Comparison of ENCODE assay signal across 9 mouse cellular contexts in genomic region chr2:30653046-30653445, GRCm38 (mm10). TPM values are rescaled to one million over a fixed set of nuclear protein-coding genes. Genes with fewer than 3 reads are reported as not detected.
DNase-seq lines count a peak whose midpoint lies in the region; ATAC-seq lines count a peak whose summit lies in the region.
"Had no signal": no experiment of that assay in that cellular context is flagged by ENCODE, and none has a peak within 500 bp of the region (broad histone marks: within the 10 kb centered on the region; RNA-seq: fewer than 3 reads in every experiment).

No protein-coding gene starts in this region.

- H3K9me3 ChIP-seq in neural tube, embryonic 11.5 days (ENCODE audit: control insufficient read depth, low read length) = no peaks in the 10 kb centered on the region
- no peaks in the 10 kb centered on the region for H3K9me3 ChIP-seq in limb, embryonic 15.5 days

- no peak for ATAC-seq in neural tube, embryonic 11.5 days (ENCODE audit: insufficient read depth, low FRiP score, low TSS enrichment)
- no peak for ATAC-seq in limb, embryonic 15.5 days (ENCODE audit: insufficient number of reproducible peaks, low FRiP score, low TSS enrichment, low read depth)
- no peak for ATAC-seq in erythroblast, adult 5-6 weeks (replicated peaks; ENCODE audit: low FRiP score, poor library complexity, severe bottlenecking)

- no peak overlapping the region for H3K4me2 ChIP-seq in neural tube, embryonic 11.5 days (ENCODE audit: low read depth)
- peak overlapping the region; percentile 26; the same call in 1 of the 2 replicates for H3K4me2 ChIP-seq in limb, embryonic 15.5 days

- peak overlapping the region; percentile 49 for H3K9ac ChIP-seq in neural tube, embryonic 11.5 days (ENCODE audit: low read length)
- no peak overlapping the region for H3K9ac ChIP-seq in limb, embryonic 15.5 days

- H3K27ac ChIP-seq in neural tube, embryonic 11.5 days (ENCODE audit: low read depth, low read length) = peak overlapping the region; percentile 98
- H3K27ac ChIP-seq in limb, embryonic 15.5 days = peak overlapping the region; percentile 91

- peaks cover 12% of the 10 kb centered on the region; the same call in 1 of the 2 replicates for H3K27me3 ChIP-seq in neural tube, embryonic 11.5 days (ENCODE audit: control insufficient read depth, insufficient read depth, low read length)
- no peaks in the 10 kb centered on the region for H3K27me3 ChIP-seq in limb, embryonic 15.5 days

- no peaks in the 10 kb centered on the region for H3K36me3 ChIP-seq in neural tube, embryonic 11.5 days (ENCODE audit: control insufficient read depth, insufficient read depth, low read length)
- no peaks in the 10 kb centered on the region for H3K36me3 ChIP-seq in limb, embryonic 15.5 days

- peak; percentile 95 for DNase-seq in heart, adult 11 months
- no peak for DNase-seq in heart, adult 8-10 months (ENCODE audit: low spot score)
- DNase-seq in neural tube, embryonic 11.5 days (ENCODE audit: low spot score) = no peak
- DNase-seq in neural tube, embryonic 10.5 days (ENCODE audit: extremely low spot score, low spot score) = no peak
- no peak for DNase-seq in layer of hippocampus, adult 8-10 months (ENCODE audit: low spot score in 2 of 2)
- DNase-seq in thymus, postnatal 4 days = no peak

- no peak overlapping the region for H3K4me3 ChIP-seq in neural tube, embryonic 11.5 days (ENCODE audit: low read depth, low read length)
- H3K4me3 ChIP-seq in limb, embryonic 15.5 days = no peak overlapping the region

- H3K4me1 ChIP-seq in neural tube, embryonic 11.5 days (ENCODE audit: control insufficient read depth, insufficient read depth, low read length) = peaks cover 41% of the 10 kb centered on the region
- peaks cover 66% of the 10 kb centered on the region for H3K4me1 ChIP-seq in limb, embryonic 15.5 days

- WGBS in neural tube, embryonic 11.5 days = 74% methylated on average over 4 of the region's 4 CpGs
- WGBS in limb, embryonic 15.5 days = 76% methylated on average over 4 of the region's 4 CpGs

RNA-seq across cellular contexts. Expression of gene Cstad, which starts 58.2 kb away (rescaled TPM):
- 1 to 10 TPM in 3 of 4 experiments, under 1 TPM in 1; 0.69 to 2.3 (median 1.5) TPM for total RNA-seq in heart, adult 8-10 months (2022)
- polyA plus RNA-seq in neural tube, embryonic 11.5 days (2014; fragmentation: Nextera tagmentation; extraction: Ambion mirVana) = 0.48 TPM in 1 of 2 replicates, not detected in the other
- 2.0 and 2.2 TPM in 2 replicates for polyA plus RNA-seq in limb, embryonic 15.5 days (2015; fragmentation: Nextera tagmentation; extraction: Ambion mirVana)
- total RNA-seq in erythroblast, adult 5-6 weeks (2015; ENCODE audit: low replicate concordance) = not detected in 2 replicates
- total RNA-seq in erythroblast, adult 5-6 weeks (2017; ENCODE audit: low replicate concordance) = not detected in 2 replicates
- total RNA-seq in layer of hippocampus, adult 8-10 months (2022) = 10 to 100 TPM in 1 of 4 experiments, 1 to 10 TPM in 3; 3.4 to 11.0 (median 7.0) TPM
- total RNA-seq: megakaryocyte-erythroid progenitor cell, adult 5-6 weeks had no signal
